Mouse (Mus musculus): ENCODE data around the gene Serpinb1c.
"Not testable (repeated sequence)": the region's sequence is repeated elsewhere in the genome, so short reads cannot be mapped to it uniquely, and the experiment has no call there.

Gene Serpinb1c

GRCm38 (mm10) chr13:32898111-32898510 is at the start of gene Serpinb1c:
TSS of gene Serpinb1c (minus strand) at chr13:32898211.
- DNase-seq (ENCODE audit: low read depth, low spot score) = no peak

DNA sequence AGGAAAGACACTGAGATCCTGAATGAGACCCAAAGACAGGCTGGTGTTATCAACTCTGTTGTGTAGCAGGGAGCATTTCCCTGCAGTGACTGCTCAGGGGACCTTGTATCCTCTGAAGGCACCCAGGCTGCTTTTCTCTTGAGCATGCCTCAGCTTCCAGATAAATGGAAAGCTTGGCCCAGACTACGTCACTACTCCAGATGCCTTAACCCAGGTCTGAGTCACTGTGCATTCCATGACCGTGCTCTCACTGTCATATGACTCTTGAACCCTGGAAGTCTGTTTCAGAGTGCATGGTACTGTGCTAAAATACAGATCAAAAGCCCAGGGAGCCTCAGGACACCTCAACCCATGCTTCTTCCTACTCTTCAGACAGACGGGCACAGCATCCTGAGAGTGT is 41.2 kb upstream of the Serpinb1c start:
- not testable (repeated sequence) for DNase-seq (ENCODE audit: low read depth, low spot score)

- not testable (repeated sequence) for DNase-seq (ENCODE audit: low read depth, low spot score)
Observed at GRCm38 (mm10) chr13:32938275-32938674, 40.3 kb upstream of the Serpinb1c start.

DNA sequence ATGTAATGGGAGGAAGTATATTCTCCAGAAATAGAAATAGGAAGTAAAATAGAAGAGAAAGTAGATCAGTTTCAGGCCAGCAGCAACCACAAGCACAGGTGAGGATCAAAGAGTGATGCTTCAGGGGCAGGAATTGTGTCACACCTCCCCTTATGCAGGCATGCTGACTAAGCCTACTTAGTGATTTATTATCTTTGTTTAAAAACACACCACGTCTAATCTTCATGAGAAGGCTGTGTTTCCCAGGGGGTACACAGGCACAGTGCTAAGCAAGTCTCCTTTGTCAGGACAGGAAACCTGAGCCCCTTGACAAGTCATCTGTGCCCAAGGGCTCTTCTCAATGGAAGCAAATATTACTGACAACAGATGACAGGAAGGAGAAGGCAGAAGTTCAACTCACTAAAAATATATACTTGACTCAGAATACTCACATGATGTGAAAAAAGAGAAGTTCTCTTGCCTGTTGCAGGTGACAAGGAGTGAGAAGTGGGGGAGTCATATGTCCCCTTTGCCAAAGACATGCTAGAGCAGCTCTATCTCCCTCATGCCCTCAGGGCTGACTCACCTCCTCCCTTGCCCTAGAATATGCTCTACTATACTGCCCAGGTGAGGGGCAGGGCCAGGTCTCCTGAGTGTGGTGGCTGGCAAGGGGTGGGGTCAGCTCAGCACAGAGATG is 36.8 kb upstream of the Serpinb1c start:
- no peak for DNase-seq (ENCODE audit: low read depth, low spot score)

- no peak for DNase-seq (ENCODE audit: low read depth, low spot score)
Observed at GRCm38 (mm10) chr13:32929107-32929750, 31.2 kb upstream of the Serpinb1c start.

DNA sequence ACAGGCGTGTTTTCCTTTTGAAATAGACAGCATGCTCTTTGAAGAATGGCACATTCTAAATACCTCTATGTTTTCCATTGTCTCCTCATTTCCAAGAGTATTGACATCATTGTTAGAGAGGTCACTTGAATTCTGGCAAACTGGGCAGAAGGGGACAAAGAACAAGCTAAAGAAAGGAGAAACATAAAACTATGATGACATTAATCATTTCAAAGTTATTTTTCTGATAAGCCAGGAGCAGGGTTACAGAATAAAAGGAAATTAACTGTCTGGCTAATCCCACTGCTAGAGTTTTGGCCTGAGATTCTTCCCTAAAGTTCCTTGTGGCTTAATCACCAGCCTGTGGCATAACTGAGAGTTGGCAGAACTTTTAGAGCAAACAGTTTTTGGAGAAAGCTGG is 29.2 kb upstream of the Serpinb1c start:
- DNase-seq (ENCODE audit: low read depth, low spot score) = no peak

- no peak for DNase-seq (ENCODE audit: low read depth, low spot score)
Observed at GRCm38 (mm10) chr13:32926661-32927060, 28.6 kb upstream of the Serpinb1c start.

- no peak for DNase-seq (ENCODE audit: low read depth, low spot score)
Observed at GRCm38 (mm10) chr13:32924578-32925360, 26.8 kb upstream of the Serpinb1c start.

GRCm38 (mm10) chr13:32922622-32923021 is 24.6 kb upstream of the Serpinb1c start:
- no peak for DNase-seq (ENCODE audit: low read depth, low spot score)

DNA sequence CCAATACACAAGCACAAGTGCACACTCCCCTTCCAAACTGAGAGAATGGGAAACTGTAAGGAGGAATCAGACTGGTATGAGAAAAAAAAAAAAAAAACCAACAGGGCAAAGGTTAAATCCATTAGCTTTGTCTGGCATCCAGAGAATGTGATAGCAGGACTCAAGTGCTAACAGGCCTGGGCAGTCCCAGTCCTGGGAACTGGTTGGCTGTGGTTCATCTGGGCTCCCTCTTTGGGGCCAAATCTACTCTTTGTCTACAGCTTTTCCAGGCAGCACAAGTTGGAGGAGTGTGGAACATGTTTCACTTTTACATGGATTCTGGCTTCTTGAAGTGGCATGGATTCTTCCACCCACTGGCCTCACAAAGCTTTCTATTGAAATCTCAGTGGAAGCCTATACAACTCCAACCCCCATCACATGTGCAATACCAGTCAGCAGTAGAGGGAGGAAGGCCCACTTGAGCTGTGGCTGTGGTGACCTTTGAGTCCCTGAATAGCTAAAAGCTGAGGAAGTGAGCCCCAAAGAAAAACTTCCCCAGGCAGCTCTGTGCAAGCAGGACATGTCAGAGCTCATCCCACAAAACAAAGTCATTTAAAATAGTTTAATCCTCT is 14.9 kb upstream of the Serpinb1c start:
- peak; percentile 30 for DNase-seq (ENCODE audit: low read depth, low spot score)

DNA sequence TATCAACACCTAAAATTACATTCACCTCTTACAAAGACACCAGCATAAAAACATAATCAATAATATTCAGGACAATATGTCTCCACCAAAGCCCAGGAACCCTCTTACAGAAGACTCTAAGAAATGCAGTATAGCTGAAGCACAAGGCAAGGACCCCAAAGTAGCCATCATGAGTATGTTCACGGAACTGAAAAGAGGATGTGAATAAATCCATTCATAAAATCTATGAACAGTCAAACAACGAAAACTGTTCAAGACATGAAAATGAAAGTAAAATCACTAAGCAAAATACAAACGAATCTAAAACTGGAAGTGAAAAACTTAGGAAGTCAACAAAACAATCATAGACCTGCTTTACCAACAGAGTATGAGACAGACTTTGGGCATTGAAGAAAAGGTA is 10.2 kb upstream of the Serpinb1c start:
- no peak for DNase-seq (ENCODE audit: low read depth, low spot score)

- peak; percentile 90 for DNase-seq (ENCODE audit: low read depth, low spot score)
Observed at GRCm38 (mm10) chr13:32903211-32903873, 5.3 kb upstream of the Serpinb1c start.

GRCm38 (mm10) chr13:32902481-32903015 is 4.5 kb upstream of the Serpinb1c start:
- DNase-seq (ENCODE audit: low read depth, low spot score) = peak; percentile 78

GRCm38 (mm10) chr13:32900639-32901038 is 2.6 kb upstream of the Serpinb1c start:
- peak; percentile 35 for DNase-seq (ENCODE audit: low read depth, low spot score)

- DNase-seq (ENCODE audit: low read depth, low spot score) = not testable (repeated sequence)
Observed at GRCm38 (mm10) chr13:32899114-32899513, 1.1 kb upstream of the Serpinb1c start.

DNA sequence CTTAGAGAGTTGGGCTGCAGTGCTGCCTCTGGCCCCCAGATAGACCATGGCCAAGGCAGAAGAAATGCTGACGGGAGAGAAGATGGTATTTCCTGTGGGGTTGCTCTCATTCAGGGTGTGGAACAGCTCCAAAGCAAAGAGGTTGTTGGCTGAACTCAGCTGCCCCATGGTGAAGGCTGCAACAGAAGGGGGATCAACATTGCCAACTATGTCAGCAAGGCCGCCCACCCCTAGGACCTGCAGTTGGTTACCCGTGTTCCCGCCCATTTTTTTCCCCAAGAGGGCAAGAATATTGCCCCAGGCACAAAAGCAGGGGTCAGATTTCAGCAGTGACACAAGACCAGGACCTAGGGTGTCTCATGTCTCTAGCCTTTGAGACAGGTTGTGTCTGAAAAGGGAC is 1.1 kb downstream of the Serpinb1c start:
- DNase-seq (ENCODE audit: low read depth, low spot score) = no peak

GRCm38 (mm10) chr13:32884755-32885154 is 13.3 kb downstream of the Serpinb1c start:
- no peak for DNase-seq (ENCODE audit: low read depth, low spot score)

DNA sequence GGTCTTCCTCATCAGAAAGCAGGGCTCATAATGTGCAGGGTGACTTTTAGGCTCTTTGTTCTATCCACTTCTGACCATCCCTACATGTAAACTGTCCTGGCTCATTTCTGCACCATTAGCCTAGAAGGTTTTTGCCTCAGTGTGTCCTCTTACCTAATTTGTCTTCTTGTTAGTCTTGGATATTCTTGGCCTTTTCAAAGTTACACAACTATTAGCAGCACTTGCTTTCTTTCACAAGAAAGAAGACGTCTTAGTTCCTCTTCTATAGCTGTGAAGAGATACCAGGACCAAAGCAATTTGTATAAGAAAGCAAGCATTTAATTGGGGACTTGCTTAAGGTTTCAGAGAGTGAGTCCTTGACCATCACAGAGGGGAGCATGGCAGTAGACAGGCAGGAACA is 24.1 kb downstream of the Serpinb1c start:
- no peak for DNase-seq (ENCODE audit: low read depth, low spot score)

DNA sequence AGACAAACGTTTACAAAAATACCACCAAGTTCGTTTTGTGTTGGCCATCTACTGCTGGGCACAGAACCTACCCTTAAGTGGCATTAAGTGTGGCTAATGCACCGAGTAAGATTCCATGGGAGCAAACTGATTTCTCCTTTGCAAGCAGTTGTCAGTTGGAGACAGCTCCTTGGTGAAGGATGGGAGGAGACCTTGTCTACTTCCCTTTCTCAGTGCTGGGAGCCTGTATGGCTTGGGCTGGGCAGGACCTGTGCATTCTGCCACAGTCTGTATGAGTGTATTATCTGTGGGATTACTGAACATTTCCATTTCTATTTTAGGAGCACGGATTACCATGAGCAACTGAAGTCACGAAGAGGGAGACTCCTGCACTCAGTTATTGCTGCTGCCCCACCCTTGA is 29.2 kb downstream of the Serpinb1c start:
- DNase-seq (ENCODE audit: low read depth, low spot score) = no peak

DNA sequence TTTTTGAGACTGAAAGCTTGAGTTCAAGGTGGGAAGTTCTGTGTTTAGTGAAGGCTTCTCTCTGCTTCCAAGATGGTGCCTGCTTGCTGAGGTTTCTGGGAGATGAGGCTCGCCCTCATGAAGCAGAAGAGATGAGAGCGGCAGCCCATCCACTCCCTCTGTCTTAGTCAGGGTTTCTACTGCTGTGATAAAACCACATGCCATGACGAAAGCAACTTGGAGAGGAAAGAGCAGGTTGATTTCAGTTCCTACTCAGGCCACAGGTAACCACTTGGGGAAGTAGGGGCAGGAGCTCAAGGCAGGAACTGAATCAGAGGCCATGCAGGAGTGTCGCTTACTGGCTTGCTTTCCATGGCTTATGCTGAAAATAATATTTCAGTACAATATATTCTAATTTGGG is 29.8 kb downstream of the Serpinb1c start:
- not testable (repeated sequence) for DNase-seq (ENCODE audit: low read depth, low spot score)

- no peak for DNase-seq (ENCODE audit: low read depth, low spot score)
Observed at GRCm38 (mm10) chr13:32867030-32867429, 31.0 kb downstream of the Serpinb1c start.

All from forelimb bud, embryonic 11.5 days (tissue).